Mouse (Mus musculus) myocyte (in vitro differentiated cells): Measurements from ENCODE around the gene Slc24a4. TPM values are rescaled to one million over a fixed set of nuclear protein-coding genes. Genes with fewer than 3 reads are reported as not detected.

ENCODE experiments used
- H3K27me3 ChIP-seq: one replicate; pipeline ENCODE4 v1.6.1; 2011; ENCODE audit not compliant: control insufficient read depth, insufficient read depth, insufficient read length
- H3K36me3 ChIP-seq: one replicate; pipeline ENCODE4 v1.6.1; 2011; ENCODE audit not compliant: control insufficient read depth, insufficient read depth
- H3K4me2 ChIP-seq: one replicate; pipeline ENCODE4 v1.6.1; 2011; ENCODE audit warnings: low read depth, control low read depth
- H3K4me3 ChIP-seq: one replicate; pipeline ENCODE4 v1.5.1; 2011; ENCODE audit warnings: mild to moderate bottlenecking, control low read depth, moderate library complexity
- H3K79me2 ChIP-seq: one replicate; pipeline ENCODE4 v1.6.1; 2011; ENCODE audit not compliant: control insufficient read depth, insufficient read depth
- H3ac ChIP-seq: one replicate; pipeline ENCODE4 v1.6.1; 2011; ENCODE audit not compliant: control insufficient read depth, insufficient read length
- CEBPB ChIP-seq: IDR thresholded peaks from 2 replicates; pipeline ENCODE4 v1.6.1; 2011; ENCODE audit warnings: mild to moderate bottlenecking, moderate library complexity; ENCODE audit not compliant: poor library complexity, insufficient read depth, severe bottlenecking
- E2F4 ChIP-seq: IDR thresholded peaks from one replicate; pipeline ENCODE4 v1.6.1; 2011; ENCODE audit warnings: mild to moderate bottlenecking, control low read depth, moderate library complexity; ENCODE audit not compliant: insufficient read depth
- MAX ChIP-seq: IDR thresholded peaks from one replicate; pipeline ENCODE4 v1.6.1; 2011; ENCODE audit warnings: low read depth, mild to moderate bottlenecking, control low read depth
- MYOD1 ChIP-seq, 3 experiments: IDR thresholded peaks; one replicate each; pipeline ENCODE4 v1.6.1; 2011; ENCODE audit warnings: control low read depth in 2 of 3, low read depth in 2 of 3, mild to moderate bottlenecking in 2 of 3, moderate library complexity in 1 of 3; ENCODE audit not compliant: insufficient read length in 2 of 3, control insufficient read depth in 1 of 3
- MYOG ChIP-seq, 3 experiments: IDR thresholded peaks; one replicate each; pipeline ENCODE4 v1.6.1; 2011; ENCODE audit warnings: control low read depth in 2 of 3, low read depth in 2 of 3, mild to moderate bottlenecking in 2 of 3; ENCODE audit not compliant: insufficient read length in 2 of 3, control insufficient read depth in 1 of 3, insufficient read depth in 1 of 3
- POLR2A ChIP-seq: IDR thresholded peaks from one replicate; pipeline ENCODE4 v1.6.1; 2011; ENCODE audit warnings: low read depth, mild to moderate bottlenecking, control low read depth, moderate library complexity; ENCODE audit not compliant: insufficient read length
- POLR2AphosphoS2 ChIP-seq: IDR thresholded peaks from one replicate; pipeline ENCODE4 v1.6.1; 2011; ENCODE audit warnings: low read depth, control low read depth; ENCODE audit not compliant: insufficient read length
- REST ChIP-seq: IDR thresholded peaks from one replicate; pipeline ENCODE4 v1.6.1; 2011; ENCODE audit warnings: mild to moderate bottlenecking, control low read depth, moderate library complexity; ENCODE audit not compliant: insufficient read depth, insufficient read length
- SRF ChIP-seq: IDR thresholded peaks from one replicate; pipeline ENCODE4 v1.6.1; 2011; ENCODE audit warnings: low read depth; ENCODE audit not compliant: control insufficient read depth, insufficient read length
- TCF12 ChIP-seq: IDR thresholded peaks from one replicate; pipeline ENCODE4 v1.6.1; 2011; ENCODE audit warnings: mild to moderate bottlenecking, control low read depth; ENCODE audit not compliant: poor library complexity, insufficient read depth, severe bottlenecking
- TCF3 ChIP-seq: IDR thresholded peaks from one replicate; pipeline ENCODE4 v1.6.1; 2011; ENCODE audit warnings: low read depth, control low read depth; ENCODE audit not compliant: insufficient read length
- USF1 ChIP-seq: IDR thresholded peaks from one replicate; pipeline ENCODE4 v1.6.1; 2011; ENCODE audit warnings: low read depth, mild to moderate bottlenecking, control low read depth, moderate library complexity
- polyA plus RNA-seq: library from polyadenylated mRNA; unstranded; fragments of >200 nt; fragmentation: generic; extraction: Trizol; gene quantifications from one replicate; pipeline ENCODE4 v1.2.1, GENCODE M21; 2012; ENCODE audit warnings: missing spikeins

The Slc24a4 gene
- polyA plus RNA-seq, result 0.01 TPM

GRCm38 (mm10) chr12:102128081-102128790, at the start of gene Slc24a4:
TSS of gene Slc24a4 (plus strand) at chr12:102128733.
- Histone ChIP-seq H3K27me3 (peaks cover 56% of the 10 kb centered on the region), H3K4me2 (no peak within 1 kb of the TSS), H3K79me2 (no peaks in the 10 kb centered on the region), H3K36me3 (no peaks in the 10 kb centered on the region), H3K4me3 (no peak within 1 kb of the TSS), H3ac (no peak within 1 kb of the TSS)
- TF ChIP-seq POLR2AphosphoS2, result no peak
- TF ChIP-seq MAX, result no peak
- TF ChIP-seq TCF3, result no peak
- no peak for TF ChIP-seq REST
- no peak for TF ChIP-seq MYOG (IDR thresholded peaks at IDR 0.05; ENCODE audit: control insufficient read depth in 1 of 3, insufficient read depth in 1 of 3, insufficient read length in 2 of 3, low read depth in 2 of 3)
- no peak for TF ChIP-seq MYOD1 (IDR thresholded peaks at IDR 0.05; ENCODE audit: control insufficient read depth in 1 of 3, insufficient read length in 2 of 3, low read depth in 2 of 3)
- TF ChIP-seq SRF, result no peak
- no peak for TF ChIP-seq POLR2A
- no peak for TF ChIP-seq USF1
- TF ChIP-seq E2F4, result no peak
- no peak for TF ChIP-seq CEBPB
- no peak for TF ChIP-seq TCF12

GRCm38 (mm10) chr12:102082648-102083425, 45.7 kb upstream of the Slc24a4 start:
- no peaks in the 10 kb centered on the region for H3K79me2 ChIP-seq
- no peak overlapping the region for H3K4me3 ChIP-seq
- H3ac ChIP-seq, result no peak overlapping the region
- no peak overlapping the region for H3K4me2 ChIP-seq
- peaks cover 14% of the 10 kb centered on the region for H3K27me3 ChIP-seq
- TF ChIP-seq CEBPB (no peak), POLR2AphosphoS2 (no peak), TCF3 (no peak), E2F4 (no peak), USF1 (no peak), POLR2A (no peak)
- no peaks in the 10 kb centered on the region for H3K36me3 ChIP-seq

- H3K27me3 ChIP-seq, result peaks cover 8% of the 10 kb centered on the region
- H3K4me3 ChIP-seq, result no peak overlapping the region
- H3K4me2 ChIP-seq, result no peak overlapping the region
- TF ChIP-seq TCF3 (no peak), MYOD1 (IDR thresholded peaks at IDR 0.05; ENCODE audit: control insufficient read depth in 1 of 3, insufficient read length in 2 of 3, low read depth in 2 of 3) (no peak), POLR2A (no peak), SRF (no peak), POLR2AphosphoS2 (no peak), CEBPB (no peak), REST (no peak), USF1 (no peak), MAX (no peak), TCF12 (no peak), MYOG (IDR thresholded peaks at IDR 0.05; ENCODE audit: control insufficient read depth in 1 of 3, insufficient read depth in 1 of 3, insufficient read length in 2 of 3, low read depth in 2 of 3) (no peak), E2F4 (no peak)
- no peaks in the 10 kb centered on the region for H3K79me2 ChIP-seq
- H3ac ChIP-seq, result no peak overlapping the region
- no peaks in the 10 kb centered on the region for H3K36me3 ChIP-seq
Observed at GRCm38 (mm10) chr12:102090535-102090934, 38.0 kb upstream of the Slc24a4 start.

GRCm38 (mm10) chr12:102092342-102093094, 36.0 kb upstream of the Slc24a4 start:
- no peak overlapping the region for H3ac ChIP-seq
- H3K27me3 ChIP-seq, result peaks cover 7% of the 10 kb centered on the region
- H3K4me3 ChIP-seq, result no peak overlapping the region
- no peaks in the 10 kb centered on the region for H3K36me3 ChIP-seq
- no peaks in the 10 kb centered on the region for H3K79me2 ChIP-seq
- no peak overlapping the region for H3K4me2 ChIP-seq
- no peak for TF ChIP-seq MYOG (IDR thresholded peaks at IDR 0.05; ENCODE audit: control insufficient read depth in 1 of 3, insufficient read depth in 1 of 3, insufficient read length in 2 of 3, low read depth in 2 of 3)

GRCm38 (mm10) chr12:102105990-102106389, 22.5 kb upstream of the Slc24a4 start:
- no peak for TF ChIP-seq POLR2AphosphoS2
- no peak for TF ChIP-seq USF1
- no peak for TF ChIP-seq POLR2A
- TF ChIP-seq MYOD1 (IDR thresholded peaks at IDR 0.05; ENCODE audit: control insufficient read depth in 1 of 3, insufficient read length in 2 of 3, low read depth in 2 of 3), result no peak
- TF ChIP-seq TCF12, result no peak
- TF ChIP-seq REST, result no peak
- TF ChIP-seq E2F4, result no peak
- H3K79me2 ChIP-seq, result no peaks in the 10 kb centered on the region
- no peaks in the 10 kb centered on the region for H3K36me3 ChIP-seq
- no peak overlapping the region for H3ac ChIP-seq
- H3K4me3 ChIP-seq, result no peak overlapping the region
- peaks cover 4% of the 10 kb centered on the region for H3K27me3 ChIP-seq
- H3K4me2 ChIP-seq, result no peak overlapping the region
